Mouse (Mus musculus): Measurements from ENCODE around the gene Fbxw11. TPM values are rescaled to one million over a fixed set of nuclear protein-coding genes. Genes with fewer than 3 reads are reported as not detected.

Fbxw11 gene
- polyA plus RNA-seq, 1 experiment from 2014 or later, result 61.7 TPM

DNA sequence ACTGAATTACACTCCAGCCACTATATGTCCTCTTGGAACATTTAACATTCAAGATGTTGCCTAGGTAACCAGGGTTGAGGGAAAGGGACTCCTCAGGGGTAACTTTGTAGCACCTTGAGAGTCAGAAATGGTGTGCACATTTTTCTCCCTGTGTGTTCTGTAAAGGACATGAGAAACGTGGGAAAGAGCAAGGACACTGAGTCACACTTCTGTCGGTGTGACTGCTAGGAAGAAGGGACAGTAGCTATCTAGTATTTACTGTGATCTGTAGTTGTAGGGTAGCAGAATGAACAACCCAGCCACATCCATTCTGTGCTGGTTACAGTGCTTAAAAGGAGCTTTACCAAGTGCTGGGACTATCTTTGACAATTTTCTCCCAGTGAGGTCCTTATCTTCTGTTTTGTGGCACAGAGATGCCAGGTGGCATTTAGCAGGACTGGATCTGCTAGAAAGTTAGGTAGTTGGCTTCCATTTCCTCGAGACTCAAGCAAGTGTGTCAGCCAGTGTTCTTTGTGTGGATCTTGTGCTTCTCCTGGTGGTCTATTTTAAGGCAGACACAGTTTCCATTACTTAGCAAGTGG, 57.5 kb downstream of the Fbxw11 start:
- H3K27me3 ChIP-seq (replicated peaks), result no peaks in the 10 kb centered on the region
- no peak for ATAC-seq (ENCODE audit: insufficient read depth, low FRiP score, low read depth)
- H3K4me2 ChIP-seq, result no peak overlapping the region
- H3K9ac ChIP-seq, result no peak overlapping the region
- no peaks in the 10 kb centered on the region for H3K36me3 ChIP-seq
- H3K27ac ChIP-seq, result no peak overlapping the region
- WGBS, result 72% methylated on average over 3 of the region's 3 CpGs
- H3K4me1 ChIP-seq, result peaks cover 8% of the 10 kb centered on the region
- H3K9me3 ChIP-seq, result no peaks in the 10 kb centered on the region
- H3K4me3 ChIP-seq (replicated peaks), result no peak overlapping the region

GRCm38 (mm10) chr11:32701566-32701965, 59.0 kb downstream of the Fbxw11 start:
- no peak for ATAC-seq (ENCODE audit: insufficient read depth, low FRiP score, low read depth)
- WGBS, result 53% methylated on average over 3 of the region's 3 CpGs
- H3K9me3 ChIP-seq, result no peaks in the 10 kb centered on the region
- no peak overlapping the region for H3K9ac ChIP-seq
- H3K4me3 ChIP-seq (replicated peaks), result no peak overlapping the region
- H3K27ac ChIP-seq, result no peak overlapping the region
- H3K4me2 ChIP-seq, result no peak overlapping the region
- no peaks in the 10 kb centered on the region for H3K27me3 ChIP-seq (replicated peaks)
- peaks cover 4% of the 10 kb centered on the region; the same call in 1 of the 2 replicates for H3K4me1 ChIP-seq
- no peaks in the 10 kb centered on the region for H3K36me3 ChIP-seq

GRCm38 (mm10) chr11:32704241-32704890, 61.8 kb downstream of the Fbxw11 start:
- no peak overlapping the region for H3K27ac ChIP-seq
- H3K9me3 ChIP-seq, result no peaks in the 10 kb centered on the region
- H3K9ac ChIP-seq, result no peak overlapping the region
- no peak overlapping the region for H3K4me2 ChIP-seq
- no peak overlapping the region for H3K4me3 ChIP-seq (replicated peaks)
- no peak for ATAC-seq (ENCODE audit: insufficient read depth, low FRiP score, low read depth)
- no peaks in the 10 kb centered on the region for H3K27me3 ChIP-seq (replicated peaks)
- 89% methylated on average over 6 of the region's 6 CpGs for WGBS
- no peaks in the 10 kb centered on the region; the same call in 1 of the 2 replicates for H3K4me1 ChIP-seq
- H3K36me3 ChIP-seq, result no peaks in the 10 kb centered on the region

DNA sequence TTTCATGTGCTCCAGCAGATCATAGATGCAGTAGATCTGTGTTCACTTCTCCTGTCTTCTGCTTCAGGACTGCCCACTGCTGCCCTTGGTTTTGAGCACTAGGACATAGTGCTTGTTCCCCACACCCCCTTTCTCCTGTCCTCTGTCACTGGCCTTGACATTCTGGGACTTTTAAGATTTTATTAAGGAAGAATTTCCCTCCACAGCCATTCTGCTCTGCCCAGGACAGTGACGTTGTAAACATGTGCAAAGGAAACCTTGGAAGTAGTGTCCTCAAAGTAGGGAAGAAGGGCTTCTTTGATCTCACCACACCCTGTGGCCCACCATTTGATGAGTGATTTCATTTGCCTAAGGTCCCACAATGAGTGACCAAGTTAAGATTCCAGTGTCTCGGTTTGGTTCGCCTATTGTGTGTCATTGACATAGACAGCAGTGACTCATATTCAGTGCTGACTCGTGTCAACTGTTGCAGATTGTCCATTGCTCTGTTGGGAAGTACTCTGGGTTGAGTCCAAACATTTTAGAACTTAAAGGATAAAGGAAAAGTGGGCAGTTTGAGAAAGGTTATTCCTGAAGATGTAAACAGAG, 64.0 kb downstream of the Fbxw11 start:
- H3K27ac ChIP-seq, result no peak overlapping the region

GRCm38 (mm10) chr11:32707481-32707880, 65.0 kb downstream of the Fbxw11 start:
- Histone ChIP-seq H3K9ac (no peak overlapping the region), H3K27me3 (replicated peaks) (no peaks in the 10 kb centered on the region), H3K27ac (no peak overlapping the region), H3K4me1 (no peaks in the 10 kb centered on the region), H3K4me2 (no peak overlapping the region), H3K36me3 (no peaks in the 10 kb centered on the region), H3K4me3 (replicated peaks) (no peak overlapping the region), H3K9me3 (no peaks in the 10 kb centered on the region)
- WGBS, result 57% methylated on average over 3 of the region's 3 CpGs
- ATAC-seq (ENCODE audit: insufficient read depth, low FRiP score, low read depth), result no peak

More for the DNA sequence above, 64.0 kb downstream of the Fbxw11 start:
- no peak for ATAC-seq (ENCODE audit: insufficient read depth, low FRiP score, low read depth)
- Histone ChIP-seq H3K4me3 (replicated peaks) (no peak overlapping the region), H3K36me3 (no peaks in the 10 kb centered on the region), H3K4me1 (no peaks in the 10 kb centered on the region), H3K9ac (no peak overlapping the region), H3K4me2 (no peak overlapping the region), H3K27me3 (replicated peaks) (no peaks in the 10 kb centered on the region), H3K9me3 (no peaks in the 10 kb centered on the region)
- WGBS, result 73% methylated on average over 4 of the region's 4 CpGs

GRCm38 (mm10) chr11:32708739-32709501, 66.4 kb downstream of the Fbxw11 start:
- Histone ChIP-seq H3K27ac (peak overlapping the region; percentile 37; the same call in 1 of the 2 replicates), H3K36me3 (no peaks in the 10 kb centered on the region; the same call in 1 of the 2 replicates), H3K4me2 (no peak overlapping the region), H3K27me3 (replicated peaks) (no peaks in the 10 kb centered on the region), H3K9ac (no peak overlapping the region), H3K4me1 (no peaks in the 10 kb centered on the region), H3K9me3 (no peaks in the 10 kb centered on the region), H3K4me3 (replicated peaks) (no peak overlapping the region)
- 71% methylated on average over 14 of the region's 14 CpGs for WGBS
- ATAC-seq (ENCODE audit: insufficient read depth, low FRiP score, low read depth), result no peak

GRCm38 (mm10) chr11:32709563-32709962, 67.0 kb downstream of the Fbxw11 start:
- Histone ChIP-seq H3K27ac (no peak overlapping the region), H3K9me3 (no peaks in the 10 kb centered on the region), H3K4me3 (replicated peaks) (no peak overlapping the region), H3K4me2 (no peak overlapping the region), H3K4me1 (no peaks in the 10 kb centered on the region), H3K36me3 (no peaks in the 10 kb centered on the region; the same call in 1 of the 2 replicates), H3K9ac (no peak overlapping the region), H3K27me3 (replicated peaks) (no peaks in the 10 kb centered on the region)
- 11% methylated on average over 1 of the region's 1 CpGs for WGBS
- ATAC-seq (ENCODE audit: insufficient read depth, low FRiP score, low read depth), result no peak

DNA sequence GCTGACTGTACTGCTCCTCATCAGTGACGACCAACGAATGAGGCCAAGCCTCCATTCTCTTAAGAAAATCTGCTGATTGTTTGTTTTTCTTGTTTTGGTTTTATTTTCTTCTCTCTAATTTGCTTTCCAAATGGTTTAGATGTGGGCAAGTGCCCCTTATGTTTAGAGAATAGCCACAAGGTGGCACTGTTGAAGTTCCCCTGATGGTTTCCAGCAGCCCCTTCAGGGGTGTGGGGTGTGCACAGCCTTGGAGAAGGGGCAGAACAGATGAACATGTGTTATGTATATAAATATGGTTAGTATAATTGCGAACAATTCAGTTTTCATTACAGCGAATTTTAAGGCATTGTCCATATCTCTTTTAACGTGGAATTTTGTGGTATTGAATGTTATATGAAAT, 71.7 kb downstream of the Fbxw11 start:
- H3K9me3 ChIP-seq, result no peaks in the 10 kb centered on the region
- ATAC-seq (ENCODE audit: insufficient read depth, low FRiP score, low read depth), result no peak
- H3K27ac ChIP-seq, result no peak overlapping the region
- H3K36me3 ChIP-seq, result no peaks in the 10 kb centered on the region; the same call in 1 of the 2 replicates
- no peaks in the 10 kb centered on the region for H3K27me3 ChIP-seq (replicated peaks)
- H3K4me3 ChIP-seq (replicated peaks), result no peak overlapping the region
- H3K4me2 ChIP-seq, result no peak overlapping the region
- H3K9ac ChIP-seq, result no peak overlapping the region
- WGBS, result 59% methylated on average over 5 of the region's 5 CpGs
- no peaks in the 10 kb centered on the region for H3K4me1 ChIP-seq

DNA sequence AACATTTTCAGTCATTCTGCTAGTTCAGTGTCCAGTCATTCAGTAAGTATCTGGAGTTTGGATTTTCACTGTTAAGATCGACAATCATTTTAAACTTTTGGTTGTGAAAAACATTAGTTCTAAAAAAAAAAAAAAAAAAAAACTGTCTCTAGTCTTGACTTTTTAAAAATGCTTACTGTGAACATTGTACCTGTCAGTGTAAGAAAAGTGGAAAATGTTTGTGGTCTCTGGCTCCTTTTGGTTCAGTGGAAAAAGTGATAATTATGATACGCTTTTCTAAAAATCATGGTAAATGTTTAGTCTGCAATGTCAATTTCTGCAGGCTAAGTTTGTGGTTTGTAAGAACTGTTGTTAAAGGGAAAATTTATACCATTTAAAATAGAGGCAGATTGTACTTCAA, 72.4 kb downstream of the Fbxw11 start:
- H3K4me3 ChIP-seq (replicated peaks), result no peak overlapping the region
- no peaks in the 10 kb centered on the region; the same call in 1 of the 2 replicates for H3K36me3 ChIP-seq
- H3K4me2 ChIP-seq, result no peak overlapping the region
- no peaks in the 10 kb centered on the region for H3K4me1 ChIP-seq
- H3K27me3 ChIP-seq (replicated peaks), result no peaks in the 10 kb centered on the region
- H3K27ac ChIP-seq, result no peak overlapping the region
- H3K9me3 ChIP-seq, result no peaks in the 10 kb centered on the region
- no peak overlapping the region for H3K9ac ChIP-seq
- ATAC-seq (ENCODE audit: insufficient read depth, low FRiP score, low read depth), result no peak
- WGBS, result 82% methylated on average over 2 of the region's 2 CpGs

DNA sequence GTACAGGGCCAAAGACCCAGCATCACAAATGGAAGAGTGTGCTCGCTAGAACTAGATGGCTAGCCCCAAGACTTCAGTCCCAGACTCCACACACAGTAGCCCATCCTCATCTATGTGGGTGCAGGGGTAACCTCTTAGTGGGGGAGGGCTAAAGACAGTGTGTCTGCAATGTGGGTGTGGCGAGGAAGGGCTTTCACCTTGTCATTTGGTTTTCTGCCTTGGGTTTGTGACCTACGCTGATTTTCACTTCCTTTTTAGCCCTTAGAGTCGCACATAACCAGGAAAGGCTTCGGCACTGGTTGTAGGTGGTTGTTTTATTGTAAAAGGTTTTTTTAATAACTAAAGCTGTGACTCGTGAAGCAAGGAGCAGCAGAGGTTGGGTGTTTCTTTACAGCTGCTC, 73.0 kb downstream of the Fbxw11 start:
- ATAC-seq (ENCODE audit: insufficient read depth, low FRiP score, low read depth), result no peak
- WGBS, result 81% methylated on average over 6 of the region's 6 CpGs

DNA sequence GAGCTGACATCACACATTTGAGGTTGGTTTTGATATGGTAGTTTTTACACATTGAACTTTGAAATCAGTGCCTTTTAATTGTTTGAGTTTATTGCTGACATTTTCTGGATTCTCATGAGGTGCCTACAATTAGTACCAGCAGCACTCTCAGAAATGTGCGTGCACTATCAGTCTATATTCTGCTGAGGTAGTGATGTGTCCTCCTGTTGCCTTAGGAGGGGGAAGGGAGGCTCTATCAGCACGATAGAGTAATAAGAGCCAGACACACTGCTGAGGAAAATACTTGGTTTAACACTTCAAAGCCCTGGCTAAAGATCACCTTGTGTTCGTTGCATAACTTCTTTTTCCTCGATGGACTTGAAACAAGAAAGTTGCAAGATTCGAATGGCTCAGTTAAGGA, 73.4 kb downstream of the Fbxw11 start:
- H3K4me1 ChIP-seq, result no peaks in the 10 kb centered on the region
- H3K9me3 ChIP-seq, result no peaks in the 10 kb centered on the region
- 68% methylated on average over 5 of the region's 5 CpGs for WGBS
- no peak overlapping the region for H3K4me3 ChIP-seq (replicated peaks)
- no peak overlapping the region for H3K27ac ChIP-seq
- no peak overlapping the region for H3K9ac ChIP-seq
- ATAC-seq (ENCODE audit: insufficient read depth, low FRiP score, low read depth), result no peak
- H3K27me3 ChIP-seq (replicated peaks), result no peaks in the 10 kb centered on the region
- no peak overlapping the region for H3K4me2 ChIP-seq
- no peaks in the 10 kb centered on the region; the same call in 1 of the 2 replicates for H3K36me3 ChIP-seq

More for the DNA sequence above, 73.0 kb downstream of the Fbxw11 start:
- no peaks in the 10 kb centered on the region for H3K27me3 ChIP-seq (replicated peaks)
- H3K9ac ChIP-seq, result no peak overlapping the region
- H3K4me1 ChIP-seq, result no peaks in the 10 kb centered on the region
- H3K4me3 ChIP-seq (replicated peaks), result no peak overlapping the region
- no peak overlapping the region for H3K4me2 ChIP-seq
- no peaks in the 10 kb centered on the region for H3K9me3 ChIP-seq
- H3K36me3 ChIP-seq, result no peaks in the 10 kb centered on the region; the same call in 1 of the 2 replicates
- H3K27ac ChIP-seq, result no peak overlapping the region

DNA sequence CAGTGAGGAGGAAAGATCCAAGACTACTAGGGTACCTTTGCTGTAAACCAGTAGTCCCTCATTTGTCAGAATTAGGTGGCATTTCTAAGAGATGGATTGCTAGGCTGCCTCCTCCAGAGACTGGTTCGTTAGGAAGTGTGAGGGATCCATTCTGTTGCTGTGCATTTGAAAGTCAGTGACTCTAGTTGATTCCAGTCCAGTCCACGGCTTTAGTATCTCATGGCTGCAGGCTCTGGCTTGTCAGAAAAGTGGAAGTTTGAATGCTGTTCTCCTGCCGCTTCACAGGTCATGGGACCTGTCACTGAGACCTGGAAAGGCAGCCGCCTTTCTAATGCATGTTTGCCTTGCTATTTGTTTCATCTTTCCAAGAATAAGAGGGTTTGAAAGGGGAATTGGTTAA, 74.4 kb downstream of the Fbxw11 start:
- Histone ChIP-seq H3K27ac (no peak overlapping the region), H3K27me3 (replicated peaks) (no peaks in the 10 kb centered on the region), H3K36me3 (no peaks in the 10 kb centered on the region; the same call in 1 of the 2 replicates), H3K4me2 (no peak overlapping the region), H3K4me1 (no peaks in the 10 kb centered on the region), H3K4me3 (replicated peaks) (no peak overlapping the region), H3K9ac (no peak overlapping the region), H3K9me3 (no peaks in the 10 kb centered on the region)
- WGBS, result 66% methylated on average over 4 of the region's 4 CpGs
- ATAC-seq (ENCODE audit: insufficient read depth, low FRiP score, low read depth), result no peak

All from stomach, embryonic 15.5 days (tissue).